Comparison of ENCODE assay signal across 15 mouse cellular contexts in genomic region chr3:68202162-68202902, GRCm38 (mm10).
DNase-seq lines count a peak whose midpoint lies in the region; ATAC-seq and TF ChIP-seq lines count a peak whose summit lies in the region.
"Had no signal": no experiment of that assay in that cellular context is flagged by ENCODE, and none has a peak within 500 bp of the region (broad histone marks: within the 10 kb centered on the region; RNA-seq: fewer than 3 reads in every experiment).

No protein-coding gene starts in this region.

- H3K36me3 ChIP-seq in midbrain, embryonic 11.5 days (ENCODE audit: control insufficient read depth, insufficient read depth, low read length) = no peaks in the 10 kb centered on the region
- no peaks in the 10 kb centered on the region for H3K36me3 ChIP-seq in midbrain, postnatal 0 days (ENCODE audit: insufficient read depth, low read length)
- no peaks in the 10 kb centered on the region for H3K36me3 ChIP-seq in forebrain, embryonic 11.5 days (ENCODE audit: control insufficient read depth, insufficient read depth, low read length)
- no peaks in the 10 kb centered on the region for H3K36me3 ChIP-seq in hindbrain, embryonic 12.5 days
- H3K36me3 ChIP-seq in midbrain, embryonic 16.5 days (ENCODE audit: control insufficient read depth, insufficient read depth, low read length) = no peaks in the 10 kb centered on the region
- H3K36me3 ChIP-seq: intestine, embryonic 15.5 days; limb, embryonic 13.5 days had no signal

- H3K9me3 ChIP-seq in midbrain, embryonic 11.5 days (ENCODE audit: control insufficient read depth, low read length) = no peaks in the 10 kb centered on the region
- H3K9me3 ChIP-seq in midbrain, postnatal 0 days (ENCODE audit: low read length) = no peaks in the 10 kb centered on the region
- H3K9me3 ChIP-seq in forebrain, embryonic 11.5 days (ENCODE audit: control insufficient read depth, low read length) = no peaks in the 10 kb centered on the region
- no peaks in the 10 kb centered on the region for H3K9me3 ChIP-seq in hindbrain, embryonic 12.5 days (replicated peaks)
- H3K9me3 ChIP-seq in midbrain, embryonic 16.5 days (replicated peaks; ENCODE audit: control insufficient read depth, low read length, poor library complexity, severe bottlenecking) = no peaks in the 10 kb centered on the region
- H3K9me3 ChIP-seq: intestine, embryonic 15.5 days; limb, embryonic 13.5 days had no signal

- TF ChIP-seq CTCF in midbrain, postnatal 0 days (IDR thresholded peaks at IDR 0.05) = no peak

- H3K9ac ChIP-seq in midbrain, embryonic 11.5 days (ENCODE audit: low read length) = no peak overlapping the region
- H3K9ac ChIP-seq in midbrain, postnatal 0 days (replicated peaks; ENCODE audit: low read length, poor library complexity, severe bottlenecking) = no peak overlapping the region
- no peak overlapping the region for H3K9ac ChIP-seq in forebrain, embryonic 11.5 days (ENCODE audit: low read length)
- no peak overlapping the region for H3K9ac ChIP-seq in hindbrain, embryonic 12.5 days
- no peak overlapping the region for H3K9ac ChIP-seq in midbrain, embryonic 16.5 days (ENCODE audit: low read depth, low read length)
- H3K9ac ChIP-seq: intestine, embryonic 15.5 days; limb, embryonic 13.5 days; liver, embryonic 14.5 days had no signal

- H3K4me1 ChIP-seq in midbrain, embryonic 11.5 days (ENCODE audit: control insufficient read depth, insufficient read depth, low read length) = peaks cover 10% of the 10 kb centered on the region
- H3K4me1 ChIP-seq in midbrain, postnatal 0 days (ENCODE audit: insufficient read depth, low read length) = no peaks in the 10 kb centered on the region
- no peaks in the 10 kb centered on the region; the same call in 1 of the 2 replicates for H3K4me1 ChIP-seq in forebrain, embryonic 11.5 days (replicated peaks; ENCODE audit: control insufficient read depth, insufficient read depth, low read length)
- H3K4me1 ChIP-seq in hindbrain, embryonic 12.5 days = peaks cover 7% of the 10 kb centered on the region
- no peaks in the 10 kb centered on the region for H3K4me1 ChIP-seq in midbrain, embryonic 16.5 days (ENCODE audit: control insufficient read depth, insufficient read depth, low read length)
- H3K4me1 ChIP-seq: intestine, embryonic 15.5 days; limb, embryonic 13.5 days had no signal

- no peak for DNase-seq in midbrain, embryonic 11.5 days (ENCODE audit: low spot score, missing footprints)
- DNase-seq in midbrain, postnatal 0 days (ENCODE audit: low spot score) = no peak
- DNase-seq in forebrain, embryonic 11.5 days (ENCODE audit: low spot score) = no peak
- no peak for DNase-seq in left cerebral cortex, postnatal 4 days
- DNase-seq in ovary, postnatal 14 days (ENCODE audit: low spot score) = no peak
- DNase-seq: cerebellum, postnatal 14 days; right cerebral cortex, postnatal 25 days; thymus, postnatal 14 days had no signal

- no peak overlapping the region for H3K4me3 ChIP-seq in midbrain, embryonic 11.5 days (ENCODE audit: low read depth, low read length)
- no peak overlapping the region for H3K4me3 ChIP-seq in midbrain, postnatal 0 days (ENCODE audit: low read depth, low read length)
- H3K4me3 ChIP-seq in forebrain, embryonic 11.5 days (ENCODE audit: low read depth, low read length) = no peak overlapping the region
- H3K4me3 ChIP-seq in hindbrain, embryonic 12.5 days = no peak overlapping the region
- H3K4me3 ChIP-seq in midbrain, embryonic 16.5 days (ENCODE audit: low read depth, low read length) = no peak overlapping the region
- H3K4me3 ChIP-seq: erythroblast, embryonic 14.5 days; intestine, embryonic 15.5 days; limb, embryonic 13.5 days had no signal

- intact Hi-C loops in left cerebral cortex, postnatal 4 days (cut with DNase I) = no loop called here

- no peak overlapping the region for H3K4me2 ChIP-seq in midbrain, embryonic 11.5 days
- H3K4me2 ChIP-seq in midbrain, postnatal 0 days (ENCODE audit: low read depth, low read length, poor library complexity, severe bottlenecking) = no peak overlapping the region
- no peak overlapping the region for H3K4me2 ChIP-seq in forebrain, embryonic 11.5 days (ENCODE audit: low read depth, low read length, severe bottlenecking)
- H3K4me2 ChIP-seq in hindbrain, embryonic 12.5 days (replicated peaks) = no peak overlapping the region
- no peak overlapping the region for H3K4me2 ChIP-seq in midbrain, embryonic 16.5 days (ENCODE audit: low read length)
- H3K4me2 ChIP-seq: heart, embryonic 11.5 days; intestine, embryonic 15.5 days; limb, embryonic 13.5 days had no signal

- no peaks in the 10 kb centered on the region for H3K27me3 ChIP-seq in midbrain, embryonic 11.5 days (ENCODE audit: control insufficient read depth, insufficient read depth, low read length)
- no peaks in the 10 kb centered on the region for H3K27me3 ChIP-seq in midbrain, postnatal 0 days (ENCODE audit: insufficient read depth, low read length)
- no peaks in the 10 kb centered on the region for H3K27me3 ChIP-seq in forebrain, embryonic 11.5 days (ENCODE audit: control insufficient read depth, insufficient read depth, low read length)
- no peaks in the 10 kb centered on the region for H3K27me3 ChIP-seq in hindbrain, embryonic 12.5 days
- H3K27me3 ChIP-seq in midbrain, embryonic 16.5 days (ENCODE audit: control insufficient read depth, insufficient read depth, low read depth, low read length) = no peaks in the 10 kb centered on the region
- H3K27me3 ChIP-seq: intestine, embryonic 15.5 days had no signal

- H3K27ac ChIP-seq in midbrain, embryonic 11.5 days (ENCODE audit: low read depth, low read length) = peak overlapping the region; percentile 51; the same call in 1 of the 2 replicates
- H3K27ac ChIP-seq in midbrain, postnatal 0 days (ENCODE audit: low read depth, low read length) = no peak overlapping the region
- no peak overlapping the region for H3K27ac ChIP-seq in forebrain, embryonic 11.5 days (ENCODE audit: low read depth, low read length)
- H3K27ac ChIP-seq in hindbrain, embryonic 12.5 days = peak overlapping the region; percentile 41; the same call in 1 of the 2 replicates
- H3K27ac ChIP-seq in midbrain, embryonic 16.5 days (ENCODE audit: low read length) = no peak overlapping the region
- H3K27ac ChIP-seq: intestine, embryonic 15.5 days; limb, embryonic 13.5 days; liver, embryonic 14.5 days had no signal

- WGBS in midbrain, embryonic 11.5 days = 28% methylated on average over 4 of the region's 4 CpGs
- WGBS in midbrain, postnatal 0 days = 25% methylated on average over 4 of the region's 4 CpGs
- 35% methylated on average over 4 of the region's 4 CpGs for WGBS in forebrain, embryonic 11.5 days
- 30% methylated on average over 4 of the region's 4 CpGs for WGBS in hindbrain, embryonic 12.5 days
- WGBS in midbrain, embryonic 16.5 days = 24% methylated on average over 4 of the region's 4 CpGs

- ATAC-seq in midbrain, embryonic 11.5 days (ENCODE audit: low FRiP score) = peak; percentile 91
- no peak for ATAC-seq in midbrain, postnatal 0 days (ENCODE audit: low FRiP score)
- peak; percentile 89 for ATAC-seq in forebrain, embryonic 11.5 days (replicated peaks; ENCODE audit: low FRiP score)
- ATAC-seq in hindbrain, embryonic 12.5 days (ENCODE audit: low FRiP score) = peak; percentile 75
- ATAC-seq in midbrain, embryonic 16.5 days = peak; percentile 51; the same call in 1 of the 2 replicates

Comparison
In these comparisons a context has a peak if more than half of its experiments do, and no peak if none do; other contexts are left out.
1. H3K27ac ChIP-seq: peak in midbrain, embryonic 11.5 days (single experiment) and hindbrain, embryonic 12.5 days (single experiment); none in midbrain, postnatal 0 days (single experiment), forebrain, embryonic 11.5 days (single experiment) and midbrain, embryonic 16.5 days (single experiment).